23 mouse cellular contexts compared by ENCODE assay signal in genomic region chr1:179650284-179650683, GRCm38 (mm10). TPM values are rescaled to one million over a fixed set of nuclear protein-coding genes. Genes with fewer than 3 reads are reported as not detected.
A peak's percentile ranks its signal among the peaks of the same experiment; 100 is the strongest.
DNase-seq lines count a peak whose midpoint lies in the region; ATAC-seq and TF ChIP-seq lines count a peak whose summit lies in the region.
"Had no signal": no experiment of that assay in that cellular context is flagged by ENCODE, and none has a peak within 500 bp of the region (broad histone marks: within the 10 kb centered on the region; RNA-seq: fewer than 3 reads in every experiment).

No protein-coding gene starts in this region.

- H3K27ac ChIP-seq in liver, adult 2 months (replicated peaks; ENCODE audit: insufficient read depth, low read depth, low read length), result peak overlapping the region; percentile 13; the same call in 1 of the 2 replicates
- no peak overlapping the region for H3K27ac ChIP-seq in liver, postnatal 0 days (ENCODE audit: low read depth)
- H3K27ac ChIP-seq in ES-E14 (ENCODE audit: insufficient read depth, low read depth, low read length, poor library complexity, severe bottlenecking), result peak overlapping the region; percentile 78
- H3K27ac ChIP-seq in midbrain, embryonic 15.5 days, result no peak overlapping the region
- no peak overlapping the region for H3K27ac ChIP-seq in cerebellum, adult 2 months (ENCODE audit: insufficient read depth, low read length)
- H3K27ac ChIP-seq: heart, embryonic 13.5 days; hindbrain, embryonic 10.5 days; layer of hippocampus, adult 2 months; left cerebral cortex, adult 2 months; limb, embryonic 12.5 days; macrophage; midbrain, embryonic 13.5 days had no signal

- H3K27me3 ChIP-seq in liver, adult 2 months (ENCODE audit: control insufficient read depth, insufficient read depth, low read length), result no peaks in the 10 kb centered on the region
- H3K27me3 ChIP-seq in liver, postnatal 0 days (ENCODE audit: insufficient read depth, low read length), result no peaks in the 10 kb centered on the region
- no peaks in the 10 kb centered on the region for H3K27me3 ChIP-seq in midbrain, embryonic 15.5 days (replicated peaks)
- H3K27me3 ChIP-seq in cerebellum, adult 2 months (ENCODE audit: control insufficient read depth, insufficient read depth, low read length), result no peaks in the 10 kb centered on the region
- H3K27me3 ChIP-seq: CH12.LX; heart, embryonic 13.5 days; limb, embryonic 12.5 days; midbrain, embryonic 13.5 days had no signal

- no peaks in the 10 kb centered on the region for H3K79me2 ChIP-seq in liver, adult 2 months (ENCODE audit: control insufficient read depth, insufficient read depth, low read length)

- TF ChIP-seq CTCF in liver, adult 2 months (IDR thresholded peaks at IDR 0.05; ENCODE audit: low read depth, low read length), result no peak
- no peak for TF ChIP-seq CTCF in liver, postnatal 0 days (IDR thresholded peaks at IDR 0.05; ENCODE audit: low read depth)
- no peak for TF ChIP-seq CTCF in cerebellum, adult 2 months (IDR thresholded peaks at IDR 0.05; ENCODE audit: borderline replicate concordance, insufficient read depth, low read depth, low read length)

- H3K4me2 ChIP-seq in liver, postnatal 0 days (ENCODE audit: low read depth, low read length), result no peak overlapping the region
- no peak overlapping the region for H3K4me2 ChIP-seq in midbrain, embryonic 15.5 days
- H3K4me2 ChIP-seq: heart, embryonic 13.5 days; limb, embryonic 12.5 days; midbrain, embryonic 13.5 days had no signal

- no peak for TF ChIP-seq EP300 in liver, postnatal 0 days (IDR thresholded peaks at IDR 0.05; ENCODE audit: low read depth)

- in situ Hi-C loops in ES-E14 (cut with MboI; ENCODE audit: low sequenced_read_pairs in 2 of 2, unreplicated experiment in 2 of 2), result no loop called here

- TF ChIP-seq POLR2A in liver, adult 2 months (IDR thresholded peaks at IDR 0.05; ENCODE audit: extremely low read depth, insufficient read depth, low read length), result no peak
- no peak for TF ChIP-seq POLR2A in cerebellum, adult 2 months (IDR thresholded peaks at IDR 0.05; ENCODE audit: borderline replicate concordance, insufficient read depth, low read length)

- no peak overlapping the region for H3K4me3 ChIP-seq in liver, adult 2 months (ENCODE audit: insufficient read depth, low read depth, low read length)
- H3K4me3 ChIP-seq in liver, postnatal 0 days (ENCODE audit: low read depth, low read length), result no peak overlapping the region
- peak overlapping the region in 1 of 2 experiments; percentile 16; a peak in 1 of 4 replicates for H3K4me3 ChIP-seq in ES-E14 (ENCODE audit: insufficient read depth in 1 of 2, low read depth in 1 of 2, low read length in 2 of 2, poor library complexity in 1 of 2, severe bottlenecking in 1 of 2)
- no peak overlapping the region for H3K4me3 ChIP-seq in midbrain, embryonic 15.5 days
- H3K4me3 ChIP-seq in cerebellum, adult 2 months (replicated peaks; ENCODE audit: insufficient read depth, low read depth, low read length), result no peak overlapping the region
- H3K4me3 ChIP-seq: heart, embryonic 13.5 days; hindbrain, embryonic 10.5 days; layer of hippocampus, adult 2 months; left cerebral cortex, adult 2 months; limb, embryonic 12.5 days; midbrain, embryonic 13.5 days; myocyte had no signal

- no peak for ATAC-seq in liver, postnatal 0 days
- ATAC-seq in midbrain, embryonic 15.5 days (replicated peaks), result no peak
- ATAC-seq in frontal cortex, adult (ENCODE audit: low TSS enrichment), result no peak
- ATAC-seq: intestine, embryonic 16.5 days; midbrain, embryonic 13.5 days had no signal

- H3K9me3 ChIP-seq in liver, postnatal 0 days (ENCODE audit: low read length), result no peaks in the 10 kb centered on the region
- H3K9me3 ChIP-seq in ES-E14 (ENCODE audit: control insufficient read depth, insufficient read depth, low read depth, low read length), result no peaks in the 10 kb centered on the region
- no peaks in the 10 kb centered on the region for H3K9me3 ChIP-seq in midbrain, embryonic 15.5 days
- H3K9me3 ChIP-seq: heart, embryonic 13.5 days; hindbrain, embryonic 10.5 days; limb, embryonic 12.5 days; midbrain, embryonic 13.5 days had no signal

- no peaks in the 10 kb centered on the region for H3K36me3 ChIP-seq in liver, adult 2 months (ENCODE audit: control insufficient read depth, insufficient read depth, low read length)
- no peaks in the 10 kb centered on the region for H3K36me3 ChIP-seq in liver, postnatal 0 days (replicated peaks; ENCODE audit: insufficient read depth, low read length)
- no peaks in the 10 kb centered on the region for H3K36me3 ChIP-seq in ES-E14 (ENCODE audit: control insufficient read depth, insufficient read depth, low read length, poor library complexity, severe bottlenecking)
- H3K36me3 ChIP-seq in midbrain, embryonic 15.5 days (replicated peaks), result no peaks in the 10 kb centered on the region
- H3K36me3 ChIP-seq: heart, embryonic 13.5 days; hindbrain, embryonic 10.5 days; limb, embryonic 12.5 days; midbrain, embryonic 13.5 days had no signal

- peaks cover 1% of the 10 kb centered on the region; the same call in 1 of the 2 replicates for H3K4me1 ChIP-seq in liver, adult 2 months (ENCODE audit: control insufficient read depth, insufficient read depth, low read length)
- peaks cover 4% of the 10 kb centered on the region for H3K4me1 ChIP-seq in liver, postnatal 0 days (ENCODE audit: insufficient read depth)
- peaks cover 0 to 7% of the 10 kb centered on the region in 2 experiments; a peak in 1 of 4 replicates for H3K4me1 ChIP-seq in ES-E14 (ENCODE audit: control insufficient read depth in 2 of 2, insufficient read depth in 2 of 2, low read length in 2 of 2, poor library complexity in 1 of 2)
- peaks cover 4% of the 10 kb centered on the region for H3K4me1 ChIP-seq in midbrain, embryonic 15.5 days
- H3K4me1 ChIP-seq in cerebellum, adult 2 months (ENCODE audit: control insufficient read depth, insufficient read depth, low read length), result no peaks in the 10 kb centered on the region
- H3K4me1 ChIP-seq: limb, embryonic 12.5 days; midbrain, embryonic 13.5 days had no signal

- DNase-seq in liver, adult 2 months (ENCODE audit: extremely low read depth, low read depth, low spot score), result no peak
- no peak for DNase-seq in liver, postnatal 0 days
- no peak for DNase-seq in ES-E14 (ENCODE audit: low read depth, low spot score)
- peak; percentile 57 for DNase-seq in ZHBTc4 (ENCODE audit: low read depth, low spot score)
- peak; percentile 21 for DNase-seq in lung, postnatal 10 days
- no peak for DNase-seq in cerebellum, adult 2 months
- DNase-seq: cerebellum, postnatal 10 days; gastrocnemius, postnatal 25 days; retina, postnatal 1 day; right cerebral cortex, postnatal 4 days; thymus, adult 18-20 months had no signal

- H3K9ac ChIP-seq in liver, adult 2 months (ENCODE audit: low read depth, low read length), result no peak overlapping the region
- no peak overlapping the region for H3K9ac ChIP-seq in liver, postnatal 0 days (replicated peaks)
- H3K9ac ChIP-seq in ES-E14 (ENCODE audit: insufficient read depth, low read depth, low read length, poor library complexity, severe bottlenecking), result peak overlapping the region; percentile 41; the same call in 1 of the 2 replicates
- no peak overlapping the region for H3K9ac ChIP-seq in midbrain, embryonic 15.5 days
- H3K9ac ChIP-seq: heart, embryonic 13.5 days; limb, embryonic 12.5 days; midbrain, embryonic 13.5 days had no signal

- WGBS in liver, adult 2 months, result 61% methylated on average over 4 of the region's 4 CpGs
- 22% methylated on average over 4 of the region's 4 CpGs for WGBS in liver, postnatal 0 days (ENCODE audit: insufficient replicate concordance)
- 82% methylated on average over 4 of the region's 4 CpGs for WGBS in midbrain, embryonic 15.5 days
- 82% methylated on average over 4 of the region's 4 CpGs for WGBS in cerebellum, adult 2 months

TF ChIP-seq in ES-E14, 5 proteins besides CTCF, POLR2A, EP300 and RAD21:
- no peak for TF ChIP-seq HCFC1 (IDR thresholded peaks at IDR 0.05; ENCODE audit: borderline replicate concordance, insufficient read depth, low read length)
- TF ChIP-seq ZNF384 (IDR thresholded peaks at IDR 0.05; ENCODE audit: low read depth, low read length), result no peak
- TF ChIP-seq ZC3H11A (IDR thresholded peaks at IDR 0.05; ENCODE audit: borderline replicate concordance, low read depth, low read length), result no peak
- TF ChIP-seq MAFK (IDR thresholded peaks at IDR 0.05; ENCODE audit: insufficient read depth, low read depth, low read length), result no peak
- TF ChIP-seq CHD2 (IDR thresholded peaks at IDR 0.05; ENCODE audit: low read depth, low read length), result no peak

RNA-seq across cellular contexts. Expression of gene Sccpdh, which starts 17.7 kb away (rescaled TPM):
- 4.5 and 4.8 TPM in 2 replicates for total RNA-seq in liver, adult 2 months (2014; rRNA removed)
- polyA plus RNA-seq in liver, adult 2 months (2012; rRNA removed), result 1.0 and 1.4 TPM in 2 replicates
- polyA plus RNA-seq in liver, postnatal 0 days (2015; fragmentation: Nextera tagmentation; extraction: Ambion mirVana), result 9.0 and 9.9 TPM in 2 replicates
- 22.1 and 35.8 TPM in 2 replicates for total RNA-seq in ES-E14 (2012; rRNA removed)
- polyA plus RNA-seq in midbrain, embryonic 15.5 days (2015; fragmentation: Nextera tagmentation; extraction: Ambion mirVana), result 147 and 154 TPM in 2 replicates
- polyA plus RNA-seq in cerebellum, adult 2 months (2012; rRNA removed), result 131 and 140 TPM in 2 replicates

Comparison
In these comparisons a context has a peak if more than half of its experiments do, and no peak if none do; other contexts are left out.
1. H3K27ac ChIP-seq: peak in liver, adult 2 months (single experiment) and ES-E14 (single experiment); none in liver, postnatal 0 days (single experiment), midbrain, embryonic 15.5 days (single experiment) and cerebellum, adult 2 months (single experiment).
2. DNase-seq: peak in ZHBTc4 (single experiment) and lung, postnatal 10 days (single experiment); none in liver, adult 2 months (single experiment), liver, postnatal 0 days (single experiment), ES-E14 (single experiment) and cerebellum, adult 2 months (0 of 2).
3. RNA of gene Sccpdh, which starts 17.7 kb away (polyA plus RNA-seq): 147 to 154 TPM in midbrain, embryonic 15.5 days and 131 to 140 TPM in cerebellum, adult 2 months; 9.0 to 9.9 TPM in liver, postnatal 0 days and 1.0 to 1.4 TPM in liver, adult 2 months; every median in the first group is over 10 times any median in the second.